Mouse (Mus musculus): Measurements from ENCODE around the gene Tacc3.

Tacc3 gene

DNA sequence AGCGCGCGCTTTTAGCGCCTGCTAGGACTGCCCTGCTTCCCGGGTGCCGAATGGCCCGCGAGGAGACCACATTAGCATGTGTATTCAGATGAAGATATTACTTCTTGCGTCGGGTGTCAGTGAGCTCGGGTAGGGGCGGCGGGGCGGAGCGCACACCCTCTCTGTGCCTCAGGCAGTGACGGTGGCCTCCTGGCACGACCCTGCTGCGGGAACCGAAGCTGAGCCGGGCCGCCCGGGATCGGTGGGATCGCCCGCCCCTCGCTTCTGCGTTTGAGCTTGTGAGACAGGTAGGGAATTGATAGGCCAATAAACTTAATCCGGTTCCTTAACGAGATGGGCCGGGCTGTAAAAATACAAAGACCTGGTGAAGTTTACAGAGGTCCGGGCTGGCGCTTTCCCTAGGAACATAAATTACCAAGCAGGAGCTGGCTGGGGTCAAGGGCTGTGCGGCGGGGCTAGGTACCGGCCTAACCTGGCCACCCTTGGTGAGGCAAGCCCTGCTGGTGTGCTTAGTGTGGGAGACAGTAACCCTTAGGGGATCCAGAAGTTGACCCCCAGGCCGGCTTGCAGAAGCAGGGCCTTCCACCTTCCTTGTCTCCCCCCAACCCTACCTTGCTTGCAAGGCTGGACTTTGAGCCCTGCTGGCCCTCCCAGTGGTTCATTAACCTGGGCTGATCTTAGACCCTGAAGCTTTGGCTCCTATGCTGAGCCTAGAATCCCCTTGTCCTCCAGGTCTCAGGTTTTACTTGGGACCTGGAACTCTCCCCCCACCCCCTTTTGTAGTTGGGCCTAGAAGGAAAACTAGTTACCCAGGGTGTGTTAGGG is 65.9 kb downstream of the Tacc3 start:
- DNase-seq, result no peak

DNA sequence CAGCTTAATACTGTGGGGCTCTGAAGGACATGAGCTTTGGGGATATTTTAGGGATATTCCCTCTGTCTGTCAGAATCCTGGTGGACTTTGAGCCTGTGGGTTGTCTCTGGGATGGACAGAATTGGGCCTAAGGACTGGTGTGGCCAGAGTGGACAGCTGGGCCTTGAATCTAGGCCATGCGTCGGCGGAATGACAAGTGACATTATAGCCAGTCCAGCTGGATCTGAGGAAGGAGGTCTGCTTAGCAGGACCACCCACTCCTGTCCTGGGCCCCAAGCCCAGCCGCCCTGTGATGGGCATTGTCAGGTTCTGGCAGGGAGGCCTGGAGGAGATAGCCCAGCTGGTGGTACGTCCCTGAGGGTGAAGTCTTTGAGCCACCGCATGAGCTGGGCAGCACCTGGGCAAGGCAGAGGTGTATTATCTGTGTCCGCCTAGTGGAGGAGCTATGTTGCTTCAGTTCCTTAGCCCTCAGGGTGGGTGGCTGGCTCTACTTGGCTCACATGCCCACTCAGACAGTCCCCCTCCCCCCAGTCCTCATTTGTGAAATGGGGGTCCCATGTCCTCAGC is 68.2 kb downstream of the Tacc3 start:
- peak; percentile 68 for DNase-seq

DNA sequence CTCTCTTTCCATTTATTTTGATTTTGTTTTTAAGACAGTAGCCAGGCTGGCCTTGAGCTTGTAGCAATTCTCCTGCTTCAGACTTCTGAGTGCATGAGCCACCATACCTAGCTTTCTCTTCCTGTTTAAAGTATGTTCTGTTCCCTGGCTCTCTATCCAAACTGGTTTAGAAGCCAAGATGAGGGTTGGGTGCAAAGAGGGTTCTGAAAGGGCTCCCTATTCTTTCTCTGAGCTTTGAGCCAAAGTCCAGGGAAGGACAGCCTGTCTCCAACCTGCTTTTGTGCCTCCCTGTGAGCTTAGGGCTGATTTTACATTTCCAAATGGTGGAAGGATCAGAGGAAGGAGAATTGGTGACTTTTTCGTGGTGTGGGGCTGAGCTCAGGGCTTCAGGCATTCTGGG is 69.0 kb downstream of the Tacc3 start:
- DNase-seq, result no peak

Data from lung, postnatal 14 days (tissue).